Mouse (Mus musculus) CH12.LX (cell line): ENCODE measurements around the gene Dcxr. TPM values are rescaled to one million over a fixed set of nuclear protein-coding genes. Genes with fewer than 3 reads are reported as not detected.
"Not testable (repeated sequence)": the region's sequence is repeated elsewhere in the genome, so short reads cannot be mapped to it uniquely, and the experiment has no call there.

Experiments
- DNase-seq: peaks from one replicate; pipeline ENCODE4 v3.0.0-alpha.2; 2013; ENCODE audit errors: extremely low read depth
- H3K27ac ChIP-seq: 2 replicates; pipeline ENCODE4 v1.5.1; 2012; ENCODE audit warnings: low read depth, mild to moderate bottlenecking, control low read depth, moderate library complexity; ENCODE audit not compliant: insufficient read depth
- H3K27me3 ChIP-seq: replicated peaks from 2 replicates; pipeline ENCODE3; 2012; ENCODE audit warnings: inconsistent platforms
- H3K36me3 ChIP-seq, 2 experiments: replicated peaks in 1 of 2; 2 replicates each; pipeline versions ENCODE3 to v1.6.1; 2012; ENCODE audit warnings: inconsistent platforms in 1 of 2, low read length in 1 of 2, mild to moderate bottlenecking in 1 of 2, mixed read lengths in 1 of 2, moderate library complexity in 1 of 2; ENCODE audit not compliant: control insufficient read depth in 1 of 2, insufficient read depth in 1 of 2
- H3K4me1 ChIP-seq, 2 experiments: 2 replicates each; pipeline ENCODE4 v1.6.1; 2012; ENCODE audit warnings: inconsistent platforms in 1 of 2, moderate library complexity in 1 of 2; ENCODE audit not compliant: insufficient read depth in 2 of 2, control insufficient read depth in 1 of 2
- H3K4me2 ChIP-seq: 2 replicates; pipeline ENCODE4 v1.6.1; 2012; ENCODE audit warnings: low read depth, mild to moderate bottlenecking, control low read depth; ENCODE audit not compliant: poor library complexity, insufficient read depth, severe bottlenecking
- H3K4me3 ChIP-seq, 3 experiments: fragments of 150-350 bp in 1 of 3; sonication (generic) in 1 of 3; replicated peaks in 1 of 3; 2 replicates each; pipeline versions ENCODE3 to v1.5.1; 2011 to 2012; ENCODE audit warnings: low read depth in 2 of 3, low read length in 2 of 3, mild to moderate bottlenecking in 2 of 3, moderate library complexity in 2 of 3, control low read depth in 1 of 3, improper control_type of control experiment in 1 of 3, inconsistent platforms in 1 of 3, mixed read lengths in 1 of 3; ENCODE audit not compliant: poor library complexity in 1 of 3
- H3K79me2 ChIP-seq: replicated peaks from 2 replicates; pipeline ENCODE4 v1.6.1; 2012; ENCODE audit warnings: mild to moderate bottlenecking, moderate library complexity; ENCODE audit not compliant: control insufficient read depth, poor library complexity, insufficient read depth, severe bottlenecking; ENCODE audit errors: extremely low read depth
- H3K9ac ChIP-seq: 2 replicates; pipeline ENCODE4 v1.6.1; 2012; ENCODE audit warnings: low read depth, mild to moderate bottlenecking, control low read depth, moderate library complexity; ENCODE audit not compliant: insufficient read depth
- H3K9me3 ChIP-seq: replicated peaks from 2 replicates; pipeline ENCODE3; 2012; ENCODE audit warnings: low read length, inconsistent platforms, mixed read lengths
- BHLHE40 ChIP-seq: IDR thresholded peaks from 2 replicates; pipeline ENCODE4 v1.6.1; 2011; ENCODE audit warnings: mild to moderate bottlenecking, low read depth, low read length, improper control_type of control experiment
- CHD1 ChIP-seq: IDR thresholded peaks from 2 replicates; pipeline ENCODE4 v1.6.1; 2012; ENCODE audit warnings: low read depth, low read length, improper control_type of control experiment, inconsistent platforms
- CTCF ChIP-seq, 2 experiments: IDR thresholded peaks in 1 of 2; conservative IDR thresholded peaks in 1 of 2; 2 replicates each; pipeline ENCODE4 v1.5.1; 2011 to 2012; ENCODE audit warnings: low read depth in 2 of 2, low read length in 2 of 2, improper control_type of control experiment in 1 of 2, inconsistent platforms in 1 of 2, mild to moderate bottlenecking in 1 of 2, moderate library complexity in 1 of 2
- E2F4 ChIP-seq: IDR thresholded peaks from 2 replicates; pipeline ENCODE4 v1.6.1; 2011; ENCODE audit warnings: low read depth, low read length, improper control_type of control experiment; ENCODE audit not compliant: insufficient replicate concordance
- ELF1 ChIP-seq: IDR thresholded peaks from 2 replicates; pipeline ENCODE4 v1.6.1; 2014; ENCODE audit warnings: low read depth, mild to moderate bottlenecking, inconsistent platforms, low read length, improper control_type of control experiment
- ETS1 ChIP-seq: conservative IDR thresholded peaks from 2 replicates; pipeline ENCODE4 v1.6.1; 2012; ENCODE audit warnings: low read depth, mild to moderate bottlenecking, inconsistent platforms, low read length, improper control_type of control experiment, moderate library complexity
- GABPA ChIP-seq: IDR thresholded peaks from 2 replicates; pipeline ENCODE4 v1.6.1; 2012; ENCODE audit warnings: low read depth, low read length, improper control_type of control experiment, inconsistent platforms; ENCODE audit not compliant: insufficient replicate concordance
- IRF4 ChIP-seq: IDR thresholded peaks from 2 replicates; pipeline ENCODE4 v1.6.1; 2014; ENCODE audit warnings: low read depth, mild to moderate bottlenecking, inconsistent platforms, low read length, improper control_type of control experiment
- JUN ChIP-seq: IDR thresholded peaks from 2 replicates; pipeline ENCODE4 v1.6.1; 2011; ENCODE audit warnings: low read depth, mild to moderate bottlenecking, low read length, improper control_type of control experiment, moderate library complexity; ENCODE audit not compliant: insufficient read depth
- JUND ChIP-seq: conservative IDR thresholded peaks from 2 replicates; pipeline ENCODE4 v1.6.1; 2011; ENCODE audit warnings: low read depth, low read length, improper control_type of control experiment
- MAFK ChIP-seq: IDR thresholded peaks from 2 replicates; pipeline ENCODE4 v1.6.1; 2011; ENCODE audit warnings: low read length, improper control_type of control experiment; ENCODE audit not compliant: insufficient replicate concordance
- MAX ChIP-seq: IDR thresholded peaks from 2 replicates; pipeline ENCODE4 v1.6.1; 2011; ENCODE audit warnings: low read length, improper control_type of control experiment
- MAZ ChIP-seq: IDR thresholded peaks from 2 replicates; pipeline ENCODE4 v1.6.1; 2012; ENCODE audit warnings: low read depth, mild to moderate bottlenecking, inconsistent platforms, low read length, improper control_type of control experiment, moderate library complexity
- MXI1 ChIP-seq: IDR thresholded peaks from 2 replicates; pipeline ENCODE4 v1.6.1; 2011; ENCODE audit warnings: mild to moderate bottlenecking, low read depth, low read length, improper control_type of control experiment
- MYC ChIP-seq: IDR thresholded peaks from 2 replicates; pipeline ENCODE4 v1.6.1; 2011; ENCODE audit warnings: low read depth, mild to moderate bottlenecking, improper control_type of control experiment, low read length
- NRF1 ChIP-seq: IDR thresholded peaks from 2 replicates; pipeline ENCODE4 v1.6.1; 2014; ENCODE audit warnings: low read depth, mild to moderate bottlenecking, inconsistent platforms, low read length, improper control_type of control experiment, moderate library complexity
- POLR2A ChIP-seq: IDR thresholded peaks from 2 replicates; pipeline ENCODE4 v1.6.1; 2011; ENCODE audit warnings: low read depth, mild to moderate bottlenecking, improper control_type of control experiment, low read length
- POLR2AphosphoS2 ChIP-seq: IDR thresholded peaks from 2 replicates; pipeline ENCODE4 v1.6.1; 2011; ENCODE audit warnings: low read depth, low read length, improper control_type of control experiment
- RAD21 ChIP-seq: IDR thresholded peaks from 2 replicates; pipeline ENCODE4 v1.6.1; 2011; ENCODE audit warnings: low read depth, mild to moderate bottlenecking, low read length, improper control_type of control experiment, moderate library complexity
- SMC3 ChIP-seq: IDR thresholded peaks from 2 replicates; pipeline ENCODE4 v1.6.1; 2011; ENCODE audit warnings: low read depth, low read length, improper control_type of control experiment
- TBP ChIP-seq: conservative IDR thresholded peaks from 2 replicates; pipeline ENCODE4 v1.6.1; 2011; ENCODE audit warnings: low read depth, low read length, improper control_type of control experiment
- USF1 ChIP-seq: IDR thresholded peaks from 2 replicates; pipeline ENCODE4 v1.6.1; 2014; ENCODE audit warnings: low read depth, mild to moderate bottlenecking, inconsistent platforms, low read length, improper control_type of control experiment
- ZC3H11A ChIP-seq: IDR thresholded peaks from 2 replicates; pipeline ENCODE4 v1.6.1; 2012; ENCODE audit warnings: low read depth, mild to moderate bottlenecking, inconsistent platforms, low read length, improper control_type of control experiment
- ZKSCAN1 ChIP-seq: IDR thresholded peaks from 2 replicates; pipeline ENCODE4 v1.6.1; 2012; ENCODE audit warnings: low read depth, inconsistent platforms, low read length, improper control_type of control experiment, borderline replicate concordance
- ZMIZ1 ChIP-seq: IDR thresholded peaks from 2 replicates; pipeline ENCODE4 v1.6.1; 2012; ENCODE audit warnings: low read depth, mild to moderate bottlenecking, inconsistent platforms, low read length, improper control_type of control experiment
- ZNF384 ChIP-seq: IDR thresholded peaks from 2 replicates; pipeline ENCODE4 v1.6.1; 2012; ENCODE audit warnings: low read depth, low read length, improper control_type of control experiment, inconsistent platforms
- dilution Hi-C: fragments of 300-500 bp; cut with MboI; formaldehyde crosslinking; loops from 2 replicates; pipeline ENCODE4 v1.14.3; 2020; ENCODE audit warnings: low sequenced_read_pairs; ENCODE audit not compliant: extremely low pct_unique_long_range_greater_than_20kb, extremely low pct_ligation_motif_present
- in situ Hi-C: fragments of 300-500 bp; cut with MboI; formaldehyde crosslinking; loops from 3 replicates; pipeline ENCODE4 v1.14.3; 2019; ENCODE audit warnings: low sequenced_read_pairs, low pct_ligation_motif_present, low pct_unique_long_range_greater_than_20kb, mixed read lengths
- polyA plus RNA-seq: library from polyadenylated mRNA; unstranded; fragments of >175 nt; gene quantifications from 2 replicates; pipeline ENCODE4 v1.2.1, GENCODE M21; 2012; ENCODE audit warnings: low read depth; ENCODE audit not compliant: insufficient read length
- total RNA-seq, 2 experiments: library from RNA; depleted of rRNA; stranded (reverse); fragments of 300-350 nt in 1 of 2; fragments of >200 nt in 1 of 2; gene quantifications; 2 replicates each; pipeline ENCODE4 v1.2.3; 2012 to 2014

Gene Dcxr
- total and polyA plus RNA-seq, 3 experiments: 23.3 to 74.7 (median 24.1) TPM

DNA sequence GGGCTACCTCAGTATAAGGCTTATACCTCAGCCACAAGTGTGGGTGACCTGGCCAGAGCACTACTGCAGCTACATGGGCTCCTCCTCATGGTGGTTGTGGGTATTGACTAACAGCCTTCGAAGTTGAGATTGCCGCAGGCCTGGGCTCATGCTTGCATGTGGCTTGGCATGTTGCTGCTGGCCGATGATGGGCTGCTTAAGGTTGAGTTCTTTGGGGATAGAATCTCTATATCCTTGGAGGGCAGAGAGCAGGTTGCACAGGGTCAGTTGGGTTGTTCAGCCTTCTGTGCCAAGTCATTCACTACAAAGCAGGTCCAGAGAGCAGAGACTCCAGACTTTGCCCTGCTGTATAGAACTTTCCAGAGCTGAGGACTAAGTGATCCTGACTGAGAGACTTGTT lies 47.2 kb downstream of the Dcxr start:
- Histone ChIP-seq H3K4me3 (no peak overlapping the region), H3K36me3 (peaks cover 45 to 89% of the 10 kb centered on the region in 2 experiments), H3K9ac (no peak overlapping the region), H3K4me1 (peaks cover 0 to 21% of the 10 kb centered on the region in 2 experiments; a peak in 2 of 4 replicates), H3K9me3 (no peaks in the 10 kb centered on the region), H3K4me2 (no peak overlapping the region), H3K27me3 (no peaks in the 10 kb centered on the region), H3K79me2 (no peaks in the 10 kb centered on the region; the same call in 1 of the 2 replicates), H3K27ac (no peak overlapping the region)
- dilution Hi-C loops (no loop called here), in situ Hi-C loops (loop anchor here (10.0 kb wide), 1 partner anchor 55 kb away; the partner anchor contains the start of gene Sirt7)
- peak; percentile 61 for DNase-seq
- TF ChIP-seq ZC3H11A: peak; percentile 17; the same call in 1 of the 2 replicates
- no peak for TF ChIP-seq POLR2AphosphoS2
- TF ChIP-seq ELF1: no peak
- no peak for TF ChIP-seq MAX
- no peak for TF ChIP-seq POLR2A
- TF ChIP-seq SMC3: peak; percentile 93
- TF ChIP-seq CTCF (conservative IDR thresholded peaks at IDR 0.05 in 1 of 2, IDR thresholded peaks at IDR 0.05 in 1 of 2; ENCODE audit: low read depth in 2 of 2, low read length in 2 of 2): peak in 1 of 2 experiments; percentile 84; a peak in 2 of 4 replicates
- TF ChIP-seq BHLHE40: no peak
- no peak for TF ChIP-seq IRF4
- TF ChIP-seq MAZ: no peak
- no peak for TF ChIP-seq MXI1
- no peak for TF ChIP-seq ETS1
- no peak for TF ChIP-seq ZKSCAN1
- TF ChIP-seq MYC: no peak
- no peak for TF ChIP-seq JUND
- TF ChIP-seq RAD21: peak; percentile 80
- TF ChIP-seq E2F4: no peak
- no peak for TF ChIP-seq CHD1
- TF ChIP-seq ZNF384: no peak

DNA sequence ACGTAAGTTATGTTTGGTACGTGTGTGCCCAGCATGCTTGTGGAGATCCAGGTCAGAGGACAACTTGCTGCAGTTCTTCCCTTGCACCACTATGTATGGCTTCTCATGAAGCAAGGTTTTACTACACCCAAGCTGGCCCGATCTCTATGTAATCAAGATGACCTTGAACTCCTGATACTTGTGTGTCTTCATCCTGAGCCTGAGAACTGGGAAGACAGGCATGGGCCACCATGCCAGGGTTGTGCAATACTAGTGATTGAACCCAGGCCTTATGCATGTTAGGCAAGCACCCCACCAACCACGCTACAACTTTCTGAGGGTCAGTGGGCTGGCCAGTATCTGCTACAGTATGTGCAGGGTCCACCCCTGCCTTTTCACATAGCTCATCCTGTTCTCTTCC lies 50.1 kb downstream of the Dcxr start:
- peaks cover 2 to 40% of the 10 kb centered on the region in 2 experiments; a peak in 2 of 4 replicates for H3K4me1 ChIP-seq
- H3K36me3 ChIP-seq: peaks cover 39 to 61% of the 10 kb centered on the region in 2 experiments
- H3K9me3 ChIP-seq: no peaks in the 10 kb centered on the region
- TF ChIP-seq ZMIZ1 (no peak), USF1 (no peak), MYC (no peak), ZNF384 (no peak), GABPA (no peak), TBP (no peak), MAFK (no peak), SMC3 (no peak), IRF4 (no peak), CTCF (conservative IDR thresholded peaks at IDR 0.05 in 1 of 2, IDR thresholded peaks at IDR 0.05 in 1 of 2; ENCODE audit: low read depth in 2 of 2, low read length in 2 of 2) (no peak), RAD21 (no peak), ELF1 (no peak), E2F4 (no peak), ZC3H11A (no peak), NRF1 (no peak), MAZ (no peak), JUN (no peak), ZKSCAN1 (no peak), ETS1 (no peak), MAX (no peak)
- no peak overlapping the region for H3K4me3 ChIP-seq
- H3K27ac ChIP-seq: no peak overlapping the region
- H3K79me2 ChIP-seq: peaks cover 4% of the 10 kb centered on the region; the same call in 1 of the 2 replicates
- dilution Hi-C loops: no loop called here
- no peak for DNase-seq
- H3K9ac ChIP-seq: no peak overlapping the region
- H3K27me3 ChIP-seq: no peaks in the 10 kb centered on the region
- no peak overlapping the region for H3K4me2 ChIP-seq
- in situ Hi-C loops: no loop called here

DNA sequence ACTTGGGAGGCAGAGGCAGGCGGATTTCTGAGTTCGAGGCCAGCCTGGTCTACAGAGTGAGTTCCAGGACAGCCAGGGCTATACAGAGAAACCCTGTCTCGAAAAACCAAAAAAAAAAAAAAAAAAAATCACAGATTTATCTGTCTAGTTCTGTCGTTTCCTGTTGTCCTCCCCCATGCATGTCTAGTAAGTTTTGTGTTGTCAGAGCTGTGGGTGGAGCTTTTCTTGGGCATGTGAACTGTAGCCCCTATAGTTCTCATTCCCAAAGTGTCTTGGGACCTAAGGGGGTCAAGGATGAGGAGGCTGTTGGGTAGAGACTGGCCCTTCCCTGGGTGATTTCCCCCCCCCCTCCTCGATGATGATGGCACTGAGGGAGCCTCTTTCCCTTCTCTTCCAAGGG lies 51.2 kb downstream of the Dcxr start:
- DNase-seq, in situ Hi-C loops, H3K4me2 ChIP-seq, H3K27me3 ChIP-seq, dilution Hi-C loops, H3K4me3 ChIP-seq, H3K9me3 ChIP-seq, H3K9ac ChIP-seq, H3K27ac ChIP-seq, H3K79me2 ChIP-seq: not testable (repeated sequence)
- H3K4me1 ChIP-seq: peaks cover 2 to 43% of the 10 kb centered on the region in 2 experiments; a peak in 2 of 4 replicates
- H3K36me3 ChIP-seq: peaks cover 36 to 55% of the 10 kb centered on the region in 2 experiments
